Mouse (Mus musculus): ENCODE data around the gene 4931428L18Rik. TPM values are rescaled to one million over a fixed set of nuclear protein-coding genes. Genes with fewer than 3 reads are reported as not detected.
A peak's percentile ranks its signal among the peaks of the same experiment; 100 is the strongest.

4931428L18Rik gene
- total and polyA plus RNA-seq, 3 experiments: not detected

GRCm38 (mm10) chr1:30950456-30950835 lies 272.0 kb downstream of the 4931428L18Rik start:
- no peak for DNase-seq (ENCODE audit: low read depth, low spot score)
- H3K4me1 ChIP-seq (ENCODE audit: control insufficient read depth in 1 of 2, insufficient read depth in 2 of 2, low read length in 2 of 2): peaks cover 0 to 3% of the 10 kb centered on the region in 2 experiments; a peak in 1 of 4 replicates
- peak overlapping the region; percentile 44 to 82 for H3K4me3 ChIP-seq (ENCODE audit: control insufficient read depth in 1 of 2, insufficient read depth in 1 of 2, low read depth in 2 of 2, low read length in 2 of 2)
- no peaks in the 10 kb centered on the region for H3K27me3 ChIP-seq (ENCODE audit: control insufficient read depth in 1 of 2, insufficient read depth in 2 of 2, low read length in 2 of 2)
- peaks cover 23% of the 10 kb centered on the region for H3K79me2 ChIP-seq (ENCODE audit: control insufficient read depth, insufficient read depth, low read length, poor library complexity)
- H3K27ac ChIP-seq (ENCODE audit: control insufficient read depth, low read depth, low read length): peak overlapping the region; percentile 98
- peak overlapping the region; percentile 84 for H3K9ac ChIP-seq (ENCODE audit: control insufficient read depth, low read depth, low read length, poor library complexity, severe bottlenecking)
- no peaks in the 10 kb centered on the region for H3K9me3 ChIP-seq (replicated peaks; ENCODE audit: insufficient read depth, low read length)
- H3K36me3 ChIP-seq (ENCODE audit: control insufficient read depth in 1 of 2, insufficient read depth in 2 of 2, low read length in 2 of 2): peaks cover 5 to 15% of the 10 kb centered on the region in 2 experiments
- TF ChIP-seq MAZ (IDR thresholded peaks at IDR 0.05; ENCODE audit: low read depth, low read length) (no peak), GABPA (IDR thresholded peaks at IDR 0.05; ENCODE audit: low read depth, low read length) (no peak), MXI1 (IDR thresholded peaks at IDR 0.05; ENCODE audit: low read depth, low read length) (no peak), TCF12 (IDR thresholded peaks at IDR 0.05; ENCODE audit: low read depth, low read length) (no peak), MAFK (IDR thresholded peaks at IDR 0.05; ENCODE audit: borderline replicate concordance, low read depth, low read length) (no peak), ETS1 (IDR thresholded peaks at IDR 0.05; ENCODE audit: low read depth, low read length) (no peak), HCFC1 (IDR thresholded peaks at IDR 0.05; ENCODE audit: low read depth, low read length) (no peak), POLR2A (IDR thresholded peaks at IDR 0.05; ENCODE audit: control insufficient read depth in 1 of 2, insufficient read depth in 1 of 2, low read depth in 1 of 2, low read length in 2 of 2, poor library complexity in 1 of 2) (no peak), ZMIZ1 (IDR thresholded peaks at IDR 0.05; ENCODE audit: low read depth, low read length) (no peak), BHLHE40 (IDR thresholded peaks at IDR 0.05; ENCODE audit: borderline replicate concordance, low read depth, low read length) (no peak), UBTF (IDR thresholded peaks at IDR 0.05; ENCODE audit: borderline replicate concordance, insufficient read depth, low read depth, low read length) (no peak), MYB (IDR thresholded peaks at IDR 0.05; ENCODE audit: low read depth, low read length) (no peak), EP300 (IDR thresholded peaks at IDR 0.05; ENCODE audit: low read depth in 1 of 2, low read length in 2 of 2) (no peak; a peak in 1 of 4 replicates), SMC3 (IDR thresholded peaks at IDR 0.05; ENCODE audit: low read depth, low read length) (no peak), USF1 (IDR thresholded peaks at IDR 0.05; ENCODE audit: low read depth, low read length) (no peak)

- peak overlapping the region; percentile 84 for H3K9ac ChIP-seq (ENCODE audit: control insufficient read depth, low read depth, low read length, poor library complexity, severe bottlenecking)
- peaks cover 23% of the 10 kb centered on the region for H3K79me2 ChIP-seq (ENCODE audit: control insufficient read depth, insufficient read depth, low read length, poor library complexity)
- H3K27me3 ChIP-seq (ENCODE audit: control insufficient read depth in 1 of 2, insufficient read depth in 2 of 2, low read length in 2 of 2): no peaks in the 10 kb centered on the region
- H3K9me3 ChIP-seq (replicated peaks; ENCODE audit: insufficient read depth, low read length): no peaks in the 10 kb centered on the region
- H3K4me3 ChIP-seq (ENCODE audit: control insufficient read depth in 1 of 2, insufficient read depth in 1 of 2, low read depth in 2 of 2, low read length in 2 of 2): peak overlapping the region; percentile 62 to 82
- peaks cover 0 to 3% of the 10 kb centered on the region in 2 experiments; a peak in 1 of 4 replicates for H3K4me1 ChIP-seq (ENCODE audit: control insufficient read depth in 1 of 2, insufficient read depth in 2 of 2, low read length in 2 of 2)
- H3K27ac ChIP-seq (ENCODE audit: control insufficient read depth, low read depth, low read length): peak overlapping the region; percentile 98
- DNase-seq (ENCODE audit: low read depth, low spot score): peak; percentile 96
- H3K36me3 ChIP-seq (ENCODE audit: control insufficient read depth in 1 of 2, insufficient read depth in 2 of 2, low read length in 2 of 2): peaks cover 8 to 15% of the 10 kb centered on the region in 2 experiments
- no peak for TF ChIP-seq JUND (IDR thresholded peaks at IDR 0.05; ENCODE audit: low read depth, low read length)
- peak; percentile 57 for TF ChIP-seq GATA1 (IDR thresholded peaks at IDR 0.05; ENCODE audit: low read depth, low read length)
- TF ChIP-seq MXI1 (IDR thresholded peaks at IDR 0.05; ENCODE audit: low read depth, low read length): peak; percentile 88
- peak; percentile 90; the same call in 1 of the 2 replicates for TF ChIP-seq MYC (IDR thresholded peaks at IDR 0.05; ENCODE audit: low read depth, low read length)
- no peak for TF ChIP-seq E2F4 (IDR thresholded peaks at IDR 0.05; ENCODE audit: borderline replicate concordance, low read depth, low read length)
- peak; percentile 90 for TF ChIP-seq ZNF384 (IDR thresholded peaks at IDR 0.05; ENCODE audit: low read depth, low read length)
- no peak for TF ChIP-seq ELF1 (IDR thresholded peaks at IDR 0.05; ENCODE audit: low read depth, low read length)
- peak; percentile 94 for TF ChIP-seq BHLHE40 (IDR thresholded peaks at IDR 0.05; ENCODE audit: borderline replicate concordance, low read depth, low read length)
- no peak for TF ChIP-seq ZKSCAN1 (IDR thresholded peaks at IDR 0.05; ENCODE audit: low read depth, low read length)
- TF ChIP-seq RAD21 (IDR thresholded peaks at IDR 0.05; ENCODE audit: low read depth, low read length): no peak
- no peak for TF ChIP-seq POLR2AphosphoS5 (IDR thresholded peaks at IDR 0.05; ENCODE audit: borderline replicate concordance, low read depth, low read length)
- peak; percentile 88 for TF ChIP-seq MAX (IDR thresholded peaks at IDR 0.05; ENCODE audit: low read length)
- TF ChIP-seq UBTF (IDR thresholded peaks at IDR 0.05; ENCODE audit: borderline replicate concordance, insufficient read depth, low read depth, low read length): no peak
- peak; percentile 82 for TF ChIP-seq NELFE (IDR thresholded peaks at IDR 0.05; ENCODE audit: low read depth, low read length)
- no peak for TF ChIP-seq TAL1 (IDR thresholded peaks at IDR 0.05; ENCODE audit: low read length)
- TF ChIP-seq ETS1 (IDR thresholded peaks at IDR 0.05; ENCODE audit: low read depth, low read length): peak; percentile 84
- TF ChIP-seq MAZ (IDR thresholded peaks at IDR 0.05; ENCODE audit: low read depth, low read length): 0 out of 2 replicates have a peak, but pooled peaks have one; percentile 8
- 0 out of 2 replicates have a peak, but pooled peaks have one; percentile 49 for TF ChIP-seq MAFK (IDR thresholded peaks at IDR 0.05; ENCODE audit: borderline replicate concordance, low read depth, low read length)
- TF ChIP-seq RCOR1 (IDR thresholded peaks at IDR 0.05; ENCODE audit: low read depth, low read length): peak; percentile 80
- TF ChIP-seq USF2 (IDR thresholded peaks at IDR 0.05; ENCODE audit: borderline replicate concordance in 1 of 2, insufficient read depth in 1 of 2, low read depth in 1 of 2, low read length in 2 of 2): no peak
These were observed 272.6 kb downstream of the 4931428L18Rik start for GRCm38 (mm10) chr1:30949710-30950455.

Measured in MEL (cell line).